Mouse (Mus musculus) lung, embryonic 16.5 days (tissue): Measurements from ENCODE around the gene Hist1h2bh. TPM values are rescaled to one million over a fixed set of nuclear protein-coding genes. Genes with fewer than 3 reads are reported as not detected.
A peak's percentile ranks its signal among the peaks of the same experiment; 100 is the strongest.

Experiments used
- ATAC-seq: fragments of 200-750 bp; cut with Nextera tagmentation; 2 replicates; pipeline ENCODE4 v1.8.0; 2017; ENCODE audit warnings: low read depth, mild to moderate bottlenecking, moderate library complexity
- H3K27ac ChIP-seq: fragments of 300-500 bp; sonication (generic); 2 replicates; pipeline ENCODE4 v1.5.1; 2014; ENCODE audit warnings: mild to moderate bottlenecking, control low read depth, low read length
- H3K27me3 ChIP-seq: fragments of 300-500 bp; sonication (generic); 2 replicates; pipeline ENCODE4 v1.6.1; 2014; ENCODE audit warnings: low read depth, low read length, mixed read lengths; ENCODE audit not compliant: control insufficient read depth, insufficient read depth
- H3K36me3 ChIP-seq: fragments of 300-500 bp; sonication (generic); 2 replicates; pipeline ENCODE4 v1.6.1; 2014; ENCODE audit warnings: low read length; ENCODE audit not compliant: control insufficient read depth, insufficient read depth
- H3K4me1 ChIP-seq: fragments of 300-500 bp; sonication (generic); replicated peaks from 2 replicates; pipeline ENCODE4 v1.6.1; 2014; ENCODE audit warnings: low read length, mixed read lengths; ENCODE audit not compliant: control insufficient read depth, insufficient read depth
- H3K4me2 ChIP-seq: fragments of 300-500 bp; sonication (generic); 2 replicates; pipeline ENCODE4 v1.6.1; 2014; ENCODE audit warnings: low read depth, low read length, control low read depth
- H3K4me3 ChIP-seq: fragments of 300-500 bp; sonication (generic); 2 replicates; pipeline ENCODE4 v1.5.1; 2014; ENCODE audit warnings: mild to moderate bottlenecking, low read length, control low read depth
- H3K9ac ChIP-seq: fragments of 300-500 bp; sonication (generic); 2 replicates; pipeline ENCODE4 v1.6.1; 2014; ENCODE audit warnings: low read length, control low read depth
- H3K9me3 ChIP-seq: fragments of 300-500 bp; sonication (generic); 2 replicates; pipeline ENCODE4 v1.6.1; 2016; ENCODE audit warnings: low read length; ENCODE audit not compliant: control insufficient read depth
- WGBS: fragments of 180-500 bp; shearing (Covaris S2); extraction: QIAGEN DNeasy Blood & Tissue Kit; methylation state at CpG from one replicate; pipeline ENCODE4 v1.1.7; 2014; 5-methylcytosine and 5-hydroxymethylcytosine counted together
- polyA plus RNA-seq: library from polyadenylated mRNA; unstranded; fragments of >200 nt; fragmentation: Nextera tagmentation; extraction: Ambion mirVana; gene quantifications from 2 replicates; pipeline ENCODE4 v1.2.1, GENCODE M21; 2015

Hist1h2bh gene
- polyA plus RNA-seq, 1 experiment from 2014 or later: 1.3 TPM

- H3K4me2 ChIP-seq: peak overlapping the region; percentile 39; the same call in 1 of the 2 replicates
- H3K27me3 ChIP-seq: no peaks in the 10 kb centered on the region
- H3K9me3 ChIP-seq: no peaks in the 10 kb centered on the region
- no peak overlapping the region for H3K27ac ChIP-seq
- H3K4me3 ChIP-seq: no peak overlapping the region
- H3K9ac ChIP-seq: no peak overlapping the region
- H3K4me1 ChIP-seq: peaks cover 27% of the 10 kb centered on the region
- WGBS: 37% methylated on average over 9 of the region's 9 CpGs
- H3K36me3 ChIP-seq: no peaks in the 10 kb centered on the region
- no peak for ATAC-seq
Measured at GRCm38 (mm10) chr13:23502031-23502567, 41.1 kb downstream of the Hist1h2bh start.

- WGBS: 20% methylated on average over 5 of the region's 5 CpGs
Measured at GRCm38 (mm10) chr13:23501511-23501910, 41.7 kb downstream of the Hist1h2bh start.

GRCm38 (mm10) chr13:23500424-23501200, 42.6 kb downstream of the Hist1h2bh start:
- H3K4me2 ChIP-seq: no peak overlapping the region
- H3K27ac ChIP-seq: no peak overlapping the region
- H3K4me1 ChIP-seq: peaks cover 22% of the 10 kb centered on the region
- 4% methylated on average over 17 of the region's 17 CpGs for WGBS
- no peak overlapping the region for H3K4me3 ChIP-seq
- no peaks in the 10 kb centered on the region for H3K36me3 ChIP-seq
- no peaks in the 10 kb centered on the region for H3K9me3 ChIP-seq
- H3K27me3 ChIP-seq: no peaks in the 10 kb centered on the region
- ATAC-seq: peak; percentile 48; the same call in 1 of the 2 replicates
- no peak overlapping the region for H3K9ac ChIP-seq

More at GRCm38 (mm10) chr13:23501511-23501910, 41.7 kb downstream of the Hist1h2bh start:
- peak overlapping the region; percentile 39 for H3K4me2 ChIP-seq
- H3K9me3 ChIP-seq: no peaks in the 10 kb centered on the region
- H3K36me3 ChIP-seq: no peaks in the 10 kb centered on the region
- no peaks in the 10 kb centered on the region for H3K27me3 ChIP-seq
- no peak for ATAC-seq
- peaks cover 27% of the 10 kb centered on the region for H3K4me1 ChIP-seq
- no peak overlapping the region for H3K27ac ChIP-seq
- no peak overlapping the region for H3K9ac ChIP-seq
- H3K4me3 ChIP-seq: no peak overlapping the region

GRCm38 (mm10) chr13:23499943-23500342, 43.2 kb downstream of the Hist1h2bh start:
- Histone ChIP-seq H3K36me3 (no peaks in the 10 kb centered on the region), H3K27me3 (no peaks in the 10 kb centered on the region), H3K27ac (no peak overlapping the region), H3K4me2 (no peak overlapping the region), H3K9ac (no peak overlapping the region), H3K9me3 (no peaks in the 10 kb centered on the region), H3K4me3 (no peak overlapping the region), H3K4me1 (peaks cover 15% of the 10 kb centered on the region; the same call in 1 of the 2 replicates)
- ATAC-seq: no peak
- 22% methylated on average over 7 of the region's 7 CpGs for WGBS

- Histone ChIP-seq H3K36me3 (no peaks in the 10 kb centered on the region), H3K27me3 (no peaks in the 10 kb centered on the region), H3K4me1 (peaks cover 15% of the 10 kb centered on the region; the same call in 1 of the 2 replicates), H3K4me2 (peak overlapping the region; percentile 60), H3K9ac (peak overlapping the region; percentile 43), H3K9me3 (no peaks in the 10 kb centered on the region), H3K27ac (no peak overlapping the region), H3K4me3 (peak overlapping the region; percentile 41)
- ATAC-seq: peak; percentile 62
- 8% methylated on average over 10 of the region's 10 CpGs for WGBS
Measured at GRCm38 (mm10) chr13:23498653-23499052, 44.5 kb downstream of the Hist1h2bh start.

- WGBS: 5% methylated on average over 19 of the region's 19 CpGs
Measured at GRCm38 (mm10) chr13:23497656-23498321, 45.4 kb downstream of the Hist1h2bh start.

GRCm38 (mm10) chr13:23495526-23495925, 47.7 kb downstream of the Hist1h2bh start:
- ATAC-seq: no peak
- 81% methylated on average over 6 of the region's 6 CpGs for WGBS

More at GRCm38 (mm10) chr13:23497656-23498321, 45.4 kb downstream of the Hist1h2bh start:
- peak overlapping the region; percentile 60 for H3K4me2 ChIP-seq
- ATAC-seq: no peak
- H3K4me1 ChIP-seq: peaks cover 15% of the 10 kb centered on the region; the same call in 1 of the 2 replicates
- H3K9me3 ChIP-seq: no peaks in the 10 kb centered on the region
- no peaks in the 10 kb centered on the region for H3K36me3 ChIP-seq
- H3K9ac ChIP-seq: no peak overlapping the region
- no peaks in the 10 kb centered on the region for H3K27me3 ChIP-seq
- peak overlapping the region; percentile 41 for H3K4me3 ChIP-seq
- H3K27ac ChIP-seq: no peak overlapping the region

GRCm38 (mm10) chr13:23491990-23492389, 51.2 kb downstream of the Hist1h2bh start:
- no peak overlapping the region for H3K27ac ChIP-seq
- peak overlapping the region; percentile 53 for H3K4me2 ChIP-seq
- WGBS: 13% methylated on average over 14 of the region's 14 CpGs
- H3K27me3 ChIP-seq: no peaks in the 10 kb centered on the region
- peak overlapping the region; percentile 52; the same call in 1 of the 2 replicates for H3K9ac ChIP-seq
- H3K36me3 ChIP-seq: no peaks in the 10 kb centered on the region
- H3K9me3 ChIP-seq: no peaks in the 10 kb centered on the region
- peak overlapping the region; percentile 39 for H3K4me3 ChIP-seq
- no peaks in the 10 kb centered on the region; the same call in 1 of the 2 replicates for H3K4me1 ChIP-seq
- ATAC-seq: no peak

More at GRCm38 (mm10) chr13:23495526-23495925, 47.7 kb downstream of the Hist1h2bh start:
- H3K9ac ChIP-seq: no peak overlapping the region
- no peaks in the 10 kb centered on the region for H3K9me3 ChIP-seq
- no peak overlapping the region for H3K27ac ChIP-seq
- no peak overlapping the region for H3K4me2 ChIP-seq
- no peaks in the 10 kb centered on the region for H3K27me3 ChIP-seq
- H3K36me3 ChIP-seq: no peaks in the 10 kb centered on the region
- peaks cover 12% of the 10 kb centered on the region; the same call in 1 of the 2 replicates for H3K4me1 ChIP-seq
- H3K4me3 ChIP-seq: no peak overlapping the region
